Mouse (Mus musculus) MEL (cell line): Measurements from ENCODE around the gene Slc12a6. TPM values are rescaled to one million over a fixed set of nuclear protein-coding genes. Genes with fewer than 3 reads are reported as not detected.
A peak's percentile ranks its signal among the peaks of the same experiment; 100 is the strongest.

Source experiments
- DNase-seq: peaks from one replicate; pipeline ENCODE4 v3.0.0; 2011; ENCODE audit warnings: low read depth, low spot score
- H3K27ac ChIP-seq: 2 replicates; pipeline ENCODE4 v1.5.1; 2012; ENCODE audit warnings: low read depth, mild to moderate bottlenecking, control low read depth, low read length, moderate library complexity; ENCODE audit not compliant: control insufficient read depth
- H3K27me3 ChIP-seq, 2 experiments: fragments of 150-350 bp in 1 of 2; sonication (generic) in 1 of 2; 2 replicates each; pipeline ENCODE4 v1.6.1; 2012; ENCODE audit warnings: low read length in 2 of 2, mild to moderate bottlenecking in 2 of 2, improper control_type of control experiment in 1 of 2, moderate library complexity in 1 of 2; ENCODE audit not compliant: insufficient read depth in 2 of 2, control insufficient read depth in 1 of 2
- H3K36me3 ChIP-seq, 2 experiments: 2 replicates each; pipeline ENCODE4 v1.6.1; 2012 to 2014; ENCODE audit warnings: low read length in 2 of 2, improper control_type of control experiment in 1 of 2, inconsistent platforms in 1 of 2, mild to moderate bottlenecking in 1 of 2; ENCODE audit not compliant: insufficient read depth in 2 of 2, control insufficient read depth in 1 of 2
- H3K4me1 ChIP-seq, 2 experiments: fragments of 150-350 bp in 1 of 2; sonication (generic) in 1 of 2; 2 replicates each; pipeline ENCODE4 v1.6.1; 2012; ENCODE audit warnings: low read length in 2 of 2, improper control_type of control experiment in 1 of 2, mild to moderate bottlenecking in 1 of 2; ENCODE audit not compliant: insufficient read depth in 2 of 2, control insufficient read depth in 1 of 2
- H3K4me3 ChIP-seq, 2 experiments: fragments of 150-350 bp in 1 of 2; sonication (generic) in 1 of 2; 2 replicates each; pipeline ENCODE4 v1.5.1; 2012; ENCODE audit warnings: low read depth in 2 of 2, low read length in 2 of 2, mild to moderate bottlenecking in 2 of 2, moderate library complexity in 2 of 2, control low read depth in 1 of 2, improper control_type of control experiment in 1 of 2; ENCODE audit not compliant: control insufficient read depth in 1 of 2, insufficient read depth in 1 of 2
- H3K79me2 ChIP-seq: 2 replicates; pipeline ENCODE4 v1.6.1; 2012; ENCODE audit warnings: mild to moderate bottlenecking, low read length, moderate library complexity; ENCODE audit not compliant: control insufficient read depth, poor library complexity, insufficient read depth
- H3K9ac ChIP-seq: 2 replicates; pipeline ENCODE4 v1.6.1; 2012; ENCODE audit warnings: low read depth, mild to moderate bottlenecking, control low read depth, low read length, moderate library complexity; ENCODE audit not compliant: control insufficient read depth, poor library complexity, severe bottlenecking
- H3K9me3 ChIP-seq: fragments of 150-350 bp; sonication (generic); replicated peaks from 2 replicates; pipeline ENCODE4 v1.6.1; 2012; ENCODE audit warnings: mild to moderate bottlenecking, low read length, improper control_type of control experiment, moderate library complexity; ENCODE audit not compliant: insufficient read depth
- BHLHE40 ChIP-seq: IDR thresholded peaks from 2 replicates; pipeline ENCODE4 v1.6.1; 2012; ENCODE audit warnings: low read depth, mild to moderate bottlenecking, inconsistent platforms, low read length, improper control_type of control experiment, borderline replicate concordance
- CHD1 ChIP-seq: IDR thresholded peaks from 2 replicates; pipeline ENCODE4 v1.6.1; 2012; ENCODE audit warnings: low read depth, mild to moderate bottlenecking, inconsistent platforms, low read length, improper control_type of control experiment
- E2F4 ChIP-seq: IDR thresholded peaks from 2 replicates; pipeline ENCODE4 v1.6.1; 2011; ENCODE audit warnings: low read depth, low read length, improper control_type of control experiment, borderline replicate concordance
- ELF1 ChIP-seq: IDR thresholded peaks from 2 replicates; pipeline ENCODE4 v1.6.1; 2014; ENCODE audit warnings: low read depth, mild to moderate bottlenecking, inconsistent platforms, low read length, improper control_type of control experiment, moderate library complexity
- EP300 ChIP-seq, 2 experiments: IDR thresholded peaks; 2 replicates each; pipeline ENCODE4 v1.6.1; 2011; ENCODE audit warnings: improper control_type of control experiment in 2 of 2, low read length in 2 of 2, low read depth in 1 of 2, mild to moderate bottlenecking in 1 of 2
- ETS1 ChIP-seq: IDR thresholded peaks from 2 replicates; pipeline ENCODE4 v1.6.1; 2012; ENCODE audit warnings: low read depth, mild to moderate bottlenecking, inconsistent platforms, low read length, improper control_type of control experiment, moderate library complexity
- MEF2A ChIP-seq: IDR thresholded peaks from 2 replicates; pipeline ENCODE4 v1.6.1; 2014; ENCODE audit warnings: low read depth, mild to moderate bottlenecking, inconsistent platforms, low read length, improper control_type of control experiment; ENCODE audit not compliant: poor library complexity, insufficient replicate concordance, severe bottlenecking; ENCODE audit errors: extremely low read depth
- MXI1 ChIP-seq: IDR thresholded peaks from 2 replicates; pipeline ENCODE4 v1.6.1; 2011; ENCODE audit warnings: mild to moderate bottlenecking, low read depth, low read length, improper control_type of control experiment
- NRF1 ChIP-seq: IDR thresholded peaks from 2 replicates; pipeline ENCODE4 v1.6.1; 2014; ENCODE audit warnings: low read depth, mild to moderate bottlenecking, inconsistent platforms, low read length, improper control_type of control experiment, moderate library complexity; ENCODE audit not compliant: poor library complexity, insufficient read depth, severe bottlenecking
- POLR2A ChIP-seq, 2 experiments: IDR thresholded peaks; 2 replicates each; pipeline ENCODE4 v1.6.1; 2011 to 2012; ENCODE audit warnings: low read length in 2 of 2, mild to moderate bottlenecking in 2 of 2, control low read depth in 1 of 2, improper control_type of control experiment in 1 of 2, low read depth in 1 of 2, moderate library complexity in 1 of 2; ENCODE audit not compliant: control insufficient read depth in 1 of 2, insufficient read depth in 1 of 2, poor library complexity in 1 of 2
- POLR2AphosphoS2 ChIP-seq: IDR thresholded peaks from 2 replicates; pipeline ENCODE4 v1.6.1; 2011; ENCODE audit warnings: low read length, improper control_type of control experiment
- POLR2AphosphoS5 ChIP-seq: IDR thresholded peaks from 2 replicates; pipeline ENCODE4 v1.6.1; 2012; ENCODE audit warnings: low read depth, borderline replicate concordance, mild to moderate bottlenecking, inconsistent platforms, low read length, moderate library complexity, mixed read lengths
- TCF12 ChIP-seq: IDR thresholded peaks from 2 replicates; pipeline ENCODE4 v1.6.1; 2014; ENCODE audit warnings: low read depth, mild to moderate bottlenecking, inconsistent platforms, low read length, improper control_type of control experiment, moderate library complexity
- UBTF ChIP-seq: IDR thresholded peaks from 2 replicates; pipeline ENCODE4 v1.6.1; 2012; ENCODE audit warnings: low read depth, mild to moderate bottlenecking, inconsistent platforms, low read length, improper control_type of control experiment, moderate library complexity, borderline replicate concordance; ENCODE audit not compliant: insufficient read depth
- USF1 ChIP-seq: IDR thresholded peaks from 2 replicates; pipeline ENCODE4 v1.6.1; 2014; ENCODE audit warnings: low read depth, mild to moderate bottlenecking, inconsistent platforms, low read length, improper control_type of control experiment, moderate library complexity
- USF2 ChIP-seq, 2 experiments: IDR thresholded peaks; 2 replicates each; pipeline ENCODE4 v1.6.1; 2011 to 2012; ENCODE audit warnings: improper control_type of control experiment in 2 of 2, low read length in 2 of 2, borderline replicate concordance in 1 of 2, inconsistent platforms in 1 of 2, low read depth in 1 of 2, mild to moderate bottlenecking in 1 of 2; ENCODE audit not compliant: insufficient read depth in 1 of 2
- ZKSCAN1 ChIP-seq: IDR thresholded peaks from 2 replicates; pipeline ENCODE4 v1.6.1; 2012; ENCODE audit warnings: low read depth, mild to moderate bottlenecking, inconsistent platforms, low read length, improper control_type of control experiment, moderate library complexity
- polyA plus RNA-seq, 2 experiments: library from polyadenylated mRNA; stranded (reverse) in 1 of 2; unstranded in 1 of 2; fragments of >175 nt in 1 of 2; fragments of >200 nt in 1 of 2; gene quantifications; 2 replicates each; pipeline versions ENCODE4 v1.2.1 to v1.2.4; 2012; ENCODE audit warnings: low replicate concordance in 2 of 2, low read depth in 1 of 2; ENCODE audit not compliant: insufficient read length in 2 of 2, insufficient read depth in 1 of 2, missing spikeins in 1 of 2
- total RNA-seq: library from RNA; depleted of rRNA; stranded (reverse); fragments of 300-350 nt; gene quantifications from 2 replicates; pipeline ENCODE4 v1.2.3, GENCODE M21; 2012

The Slc12a6 gene
- total and polyA plus RNA-seq, 3 experiments, result 20.4 to 21.2 TPM; not detected in 1

DNA sequence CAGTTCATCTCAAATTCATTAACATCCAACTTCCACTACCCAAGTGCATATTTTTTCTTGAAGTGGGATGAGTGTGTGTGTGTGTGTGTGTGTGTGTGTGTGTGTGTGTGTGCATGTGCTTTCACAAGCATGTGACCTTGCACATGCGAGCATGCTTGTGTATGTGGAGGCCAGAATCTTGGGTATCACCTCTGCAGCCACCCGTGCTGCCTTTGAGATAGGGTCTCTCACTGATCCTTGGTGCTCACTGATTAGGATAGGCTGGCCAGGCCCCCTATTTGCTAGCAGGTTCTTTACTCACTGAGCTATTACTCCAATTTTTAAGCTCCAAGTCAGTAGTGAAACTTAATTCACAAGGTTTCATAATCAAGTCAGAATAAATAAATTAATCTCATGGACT, 7.3 kb downstream of the Slc12a6 start:
- Histone ChIP-seq H3K36me3 (peaks cover 4 to 15% of the 10 kb centered on the region in 2 experiments; a peak in 3 of 4 replicates), H3K4me3 (no peak overlapping the region), H3K27ac (no peak overlapping the region), H3K9me3 (no peaks in the 10 kb centered on the region), H3K4me1 (peaks cover 13 to 19% of the 10 kb centered on the region in 2 experiments), H3K27me3 (no peaks in the 10 kb centered on the region), H3K79me2 (peaks cover 16% of the 10 kb centered on the region; the same call in 1 of the 2 replicates), H3K9ac (no peak overlapping the region)
- 0 out of 2 replicates have a peak, but pooled peaks have one; percentile 19 for TF ChIP-seq USF1
- TF ChIP-seq TCF12, result peak; percentile 37; the same call in 1 of the 2 replicates
- no peak for TF ChIP-seq E2F4
- 0 out of 2 replicates have a peak, but pooled peaks have one; percentile 16 for TF ChIP-seq BHLHE40
- TF ChIP-seq EP300 (IDR thresholded peaks at IDR 0.05; ENCODE audit: low read depth in 1 of 2, low read length in 2 of 2), result 0 out of 4 replicates have a peak, but pooled peaks of 1 of the 2 experiments have one; percentile 33
- DNase-seq, result no peak

- Histone ChIP-seq H3K4me3 (no peak overlapping the region), H3K9ac (no peak overlapping the region), H3K4me1 (peaks cover 10 to 17% of the 10 kb centered on the region in 2 experiments), H3K27me3 (no peaks in the 10 kb centered on the region), H3K27ac (no peak overlapping the region), H3K9me3 (no peaks in the 10 kb centered on the region), H3K36me3 (peaks cover 4 to 12% of the 10 kb centered on the region in 2 experiments; a peak in 3 of 4 replicates), H3K79me2 (peaks cover 13% of the 10 kb centered on the region; the same call in 1 of the 2 replicates)
- no peak for DNase-seq
- no peak for TF ChIP-seq ELF1
- TF ChIP-seq NRF1, result no peak
- no peak for TF ChIP-seq POLR2AphosphoS2
Observed at GRCm38 (mm10) chr2:112273474-112273873, 7.8 kb downstream of the Slc12a6 start.

DNA sequence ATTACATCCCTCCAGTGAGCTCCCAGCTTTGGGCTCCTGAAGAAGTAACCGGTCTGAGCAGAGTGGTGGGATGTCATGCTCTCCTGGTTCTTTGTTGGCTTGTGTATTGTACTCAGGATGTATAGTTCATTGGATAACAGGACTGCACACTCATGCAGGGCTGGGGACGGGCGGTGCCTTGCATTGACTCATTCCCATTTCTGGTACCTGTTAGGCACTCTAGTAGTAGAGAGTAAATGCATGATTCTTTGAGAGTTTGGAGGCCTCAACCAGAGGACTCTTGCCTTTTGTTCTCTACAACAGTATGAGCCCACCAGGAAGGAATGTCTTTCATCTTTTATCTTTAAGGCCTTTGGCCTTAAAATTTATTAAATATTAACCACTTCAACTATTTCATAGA, 11.2 kb downstream of the Slc12a6 start:
- H3K9me3 ChIP-seq, result no peaks in the 10 kb centered on the region
- H3K79me2 ChIP-seq, result peaks cover 5% of the 10 kb centered on the region; the same call in 1 of the 2 replicates
- no peak overlapping the region for H3K27ac ChIP-seq
- DNase-seq, result no peak
- peaks cover 3 to 5% of the 10 kb centered on the region in 2 experiments; a peak in 3 of 4 replicates for H3K4me1 ChIP-seq
- H3K27me3 ChIP-seq, result no peaks in the 10 kb centered on the region
- no peak overlapping the region for H3K9ac ChIP-seq
- no peak for TF ChIP-seq E2F4
- TF ChIP-seq USF2 (IDR thresholded peaks at IDR 0.05; ENCODE audit: borderline replicate concordance in 1 of 2, insufficient read depth in 1 of 2, low read depth in 1 of 2, low read length in 2 of 2), result no peak
- no peak for TF ChIP-seq POLR2AphosphoS5
- no peak for TF ChIP-seq POLR2A (IDR thresholded peaks at IDR 0.05; ENCODE audit: control insufficient read depth in 1 of 2, insufficient read depth in 1 of 2, low read depth in 1 of 2, low read length in 2 of 2, poor library complexity in 1 of 2)
- no peak for TF ChIP-seq ZKSCAN1
- TF ChIP-seq USF1, result no peak
- TF ChIP-seq MEF2A, result no peak
- TF ChIP-seq ETS1, result no peak
- no peak for TF ChIP-seq UBTF
- TF ChIP-seq MXI1, result no peak
- TF ChIP-seq CHD1, result no peak
- TF ChIP-seq, all 39 proteins: peak for 0
- H3K4me3 ChIP-seq, result no peak overlapping the region
- peaks cover 0 to 4% of the 10 kb centered on the region in 2 experiments; a peak in 2 of 4 replicates for H3K36me3 ChIP-seq
